Mouse (Mus musculus): Measurements from ENCODE around the gene Olfr802.

Gene Olfr802

DNA sequence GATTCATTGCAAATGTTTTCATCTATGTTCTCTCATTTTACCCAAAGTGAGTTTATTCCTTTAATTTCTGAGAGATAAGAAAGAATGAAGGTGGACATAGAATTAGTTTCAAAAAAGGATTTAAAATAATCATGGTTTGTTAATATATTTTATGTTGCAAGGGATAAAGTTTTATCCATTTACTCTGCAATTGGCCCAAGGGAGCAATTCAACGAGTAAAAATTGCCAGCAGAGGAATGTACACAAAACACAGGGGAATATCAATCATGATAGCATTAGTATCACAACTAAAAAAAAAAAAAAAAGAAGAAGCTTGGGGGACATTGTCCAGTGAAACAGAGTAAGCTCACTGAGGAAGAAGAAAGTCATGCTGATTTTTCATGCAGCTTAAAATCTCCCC is at the start of gene Olfr802:
Gene Olfr802 (minus strand): TSS at position 101 of the 400 bp plus-strand sequence.
- DNase-seq (ENCODE audit: low read depth, low spot score), result no peak

DNA sequence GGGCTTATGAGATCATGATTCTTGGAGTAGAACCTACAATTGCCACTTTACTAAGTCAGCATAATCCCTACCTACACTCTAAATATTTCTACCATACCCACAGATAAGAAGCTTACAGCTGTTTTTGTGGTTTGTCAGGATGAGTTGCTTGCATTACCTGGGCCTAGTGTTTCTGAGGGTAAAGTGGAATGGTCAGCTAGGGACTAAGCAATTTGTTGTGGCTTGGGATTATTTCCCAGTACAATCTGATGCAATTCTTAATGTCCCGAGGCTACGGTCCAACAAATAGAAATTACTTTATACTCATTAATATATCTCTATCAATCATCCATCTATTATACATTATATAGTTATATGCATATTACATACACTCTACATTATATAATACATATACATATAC is 41.3 kb upstream of the Olfr802 start, which contains the start of gene Olfr805:
Gene Olfr805 (minus strand): TSS at position 101 of the 400 bp plus-strand sequence.
- DNase-seq (ENCODE audit: low read depth, low spot score), result no peak

DNA sequence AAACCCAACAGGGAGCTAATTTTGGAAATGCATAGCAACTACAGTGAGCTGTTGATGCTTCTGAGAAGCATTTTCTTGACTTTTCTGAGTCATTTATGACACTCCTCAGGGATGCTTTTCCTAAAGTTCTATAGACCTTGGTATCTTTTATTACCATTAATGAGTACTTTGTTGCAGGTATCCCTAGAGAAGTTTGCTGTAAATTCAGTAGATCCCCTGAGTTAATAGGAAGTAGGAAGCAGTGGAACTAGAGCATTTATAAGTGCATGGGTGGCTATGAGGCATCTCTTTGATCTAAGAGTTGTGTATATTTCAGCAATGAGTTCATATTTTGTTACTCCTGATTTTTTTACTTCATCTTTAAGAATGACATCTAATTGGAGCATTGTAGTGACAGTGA is 14.9 kb upstream of the Olfr802 start, which contains the start of gene Olfr804:
Gene Olfr804 (plus strand): TSS at position 301 of the 400 bp plus-strand sequence.
- no peak for DNase-seq (ENCODE audit: low read depth, low spot score)

DNA sequence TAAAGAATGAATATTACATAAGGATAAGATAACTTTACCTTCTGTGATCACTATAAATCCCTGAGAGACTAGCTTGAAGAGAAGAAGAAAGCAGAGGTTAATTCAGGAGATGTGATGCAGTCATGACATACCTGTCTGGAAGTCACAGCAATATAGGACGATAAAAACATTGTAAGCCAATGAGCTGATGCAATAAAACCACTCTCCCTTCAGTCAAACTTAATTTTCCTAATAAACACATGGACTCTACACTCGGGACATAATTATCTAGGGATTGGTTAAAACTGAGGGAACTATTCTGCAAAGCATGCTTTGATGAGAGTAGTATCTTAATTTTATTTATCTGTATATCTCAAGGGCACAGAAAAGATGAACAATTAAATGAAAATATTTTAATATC is 6.2 kb upstream of the Olfr802 start, which contains the start of gene Olfr803:
Gene Olfr803 (minus strand): TSS at position 101 of the 400 bp plus-strand sequence.
- DNase-seq (ENCODE audit: low read depth, low spot score), result no peak

- no peak for DNase-seq (ENCODE audit: low read depth, low spot score)
Observed at GRCm38 (mm10) chr10:129673765-129674164, 14.2 kb downstream of the Olfr802 start, which contains the start of gene Olfr801. Olfr801 (minus strand) TSS chr10:129673865.

- DNase-seq (ENCODE audit: low read depth, low spot score), result no peak
Observed at GRCm38 (mm10) chr10:129657394-129657793, 30.6 kb downstream of the Olfr802 start, which contains the start of gene Olfr800. Olfr800 (plus strand) TSS chr10:129657694.

DNA sequence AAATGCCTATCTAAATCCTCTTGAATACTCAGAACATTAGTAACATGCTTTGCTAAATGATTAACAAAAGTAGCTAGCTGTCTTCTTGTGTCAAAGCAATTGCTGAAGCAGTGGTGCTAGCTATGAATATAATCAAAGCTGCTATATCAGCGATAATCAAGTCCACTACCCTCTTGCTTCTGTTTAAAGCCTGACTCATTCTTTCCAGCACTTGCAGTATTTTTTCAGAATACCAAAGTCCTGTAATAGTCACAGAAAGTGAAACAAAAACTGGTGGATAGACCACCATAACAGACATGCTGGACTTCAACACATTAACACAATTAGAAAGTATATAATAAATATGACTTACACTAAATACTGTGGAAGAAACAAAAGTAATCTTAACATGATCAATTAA is 36.2 kb downstream of the Olfr802 start:
- no peak for DNase-seq (ENCODE audit: low read depth, low spot score)

DNA sequence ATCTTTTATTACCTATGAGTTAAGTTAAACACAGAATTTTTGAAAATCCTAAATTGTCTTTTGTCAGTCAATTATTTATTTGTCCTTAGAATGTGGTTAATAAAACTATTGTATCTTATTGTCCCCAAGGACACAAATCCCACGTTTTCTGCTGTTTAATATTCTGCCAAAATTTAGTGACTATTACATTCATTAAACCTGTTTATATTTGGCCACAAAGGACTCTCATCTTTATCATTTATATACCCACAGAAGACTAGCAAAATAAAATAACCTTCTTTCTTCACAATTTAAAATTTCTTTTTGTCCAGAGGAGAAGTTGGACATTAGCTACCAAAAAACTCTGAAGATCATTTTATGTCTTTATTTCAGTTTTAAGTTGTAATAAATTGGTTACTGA is 50.8 kb downstream of the Olfr802 start, which contains the start of gene Olfr799:
Gene Olfr799 (plus strand): TSS at position 301 of the 400 bp plus-strand sequence.
- DNase-seq (ENCODE audit: low read depth, low spot score), result no peak

- no peak for DNase-seq (ENCODE audit: low read depth, low spot score)
Observed at GRCm38 (mm10) chr10:129627834-129628233, 60.1 kb downstream of the Olfr802 start, which contains the start of gene Olfr798. Olfr798 (minus strand) TSS chr10:129627934.
